Mouse (Mus musculus): ENCODE results near the gene Zbtb16. TPM values are rescaled to one million over a fixed set of nuclear protein-coding genes. Genes with fewer than 3 reads are reported as not detected.

Zbtb16 gene
- polyA plus RNA-seq, 1 experiment from 2014 or later, result 6.1 TPM

DNA sequence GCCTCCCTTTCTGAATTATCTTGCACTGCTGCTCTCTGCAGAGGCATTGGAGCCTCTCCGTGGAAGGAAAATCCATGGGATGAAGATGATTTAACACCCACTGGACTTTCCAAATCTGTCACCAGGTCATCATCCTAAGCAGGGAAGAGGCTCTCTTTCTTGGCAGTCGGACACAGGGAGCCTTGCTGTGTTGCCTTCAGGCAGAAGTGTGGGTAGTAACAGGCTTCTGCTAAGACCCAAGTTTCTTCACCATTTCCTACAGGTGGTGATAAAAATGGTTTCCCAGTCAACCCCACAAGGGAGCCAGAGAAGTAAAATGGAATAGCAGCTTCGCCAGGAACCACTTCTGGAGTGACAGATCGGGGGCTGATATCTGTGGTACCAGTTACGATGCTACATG, 13.5 kb upstream of the Zbtb16 start:
- Histone ChIP-seq H3K4me3 (replicated peaks; ENCODE audit: low read length) (no peak overlapping the region), H3K27me3 (replicated peaks; ENCODE audit: control insufficient read depth, insufficient read depth, low read length) (no peaks in the 10 kb centered on the region), H3K4me1 (replicated peaks; ENCODE audit: control insufficient read depth, insufficient read depth, low read length) (no peaks in the 10 kb centered on the region), H3K9ac (replicated peaks; ENCODE audit: low read depth, low read length) (no peak overlapping the region), H3K27ac (ENCODE audit: low read length) (no peak overlapping the region), H3K4me2 (ENCODE audit: low read length) (no peak overlapping the region), H3K9me3 (ENCODE audit: control insufficient read depth, low read length) (no peaks in the 10 kb centered on the region), H3K36me3 (ENCODE audit: control insufficient read depth, insufficient read depth) (no peaks in the 10 kb centered on the region)
- ATAC-seq, result no peak
- WGBS, result 90% methylated on average over 5 of the region's 5 CpGs

GRCm38 (mm10) chr9:48839568-48839967, 3.5 kb upstream of the Zbtb16 start:
- H3K9ac ChIP-seq (replicated peaks; ENCODE audit: low read depth, low read length), result no peak overlapping the region
- H3K36me3 ChIP-seq (ENCODE audit: control insufficient read depth, insufficient read depth), result no peaks in the 10 kb centered on the region
- H3K27ac ChIP-seq (ENCODE audit: low read length), result no peak overlapping the region
- H3K27me3 ChIP-seq (replicated peaks; ENCODE audit: control insufficient read depth, insufficient read depth, low read length), result peaks cover 15% of the 10 kb centered on the region
- peaks cover 23% of the 10 kb centered on the region for H3K4me1 ChIP-seq (replicated peaks; ENCODE audit: control insufficient read depth, insufficient read depth, low read length)
- no peak overlapping the region for H3K4me3 ChIP-seq (replicated peaks; ENCODE audit: low read length)
- no peak overlapping the region for H3K4me2 ChIP-seq (ENCODE audit: low read length)
- no peak for ATAC-seq
- 88% methylated on average over 3 of the region's 3 CpGs for WGBS
- no peaks in the 10 kb centered on the region for H3K9me3 ChIP-seq (ENCODE audit: control insufficient read depth, low read length)

DNA sequence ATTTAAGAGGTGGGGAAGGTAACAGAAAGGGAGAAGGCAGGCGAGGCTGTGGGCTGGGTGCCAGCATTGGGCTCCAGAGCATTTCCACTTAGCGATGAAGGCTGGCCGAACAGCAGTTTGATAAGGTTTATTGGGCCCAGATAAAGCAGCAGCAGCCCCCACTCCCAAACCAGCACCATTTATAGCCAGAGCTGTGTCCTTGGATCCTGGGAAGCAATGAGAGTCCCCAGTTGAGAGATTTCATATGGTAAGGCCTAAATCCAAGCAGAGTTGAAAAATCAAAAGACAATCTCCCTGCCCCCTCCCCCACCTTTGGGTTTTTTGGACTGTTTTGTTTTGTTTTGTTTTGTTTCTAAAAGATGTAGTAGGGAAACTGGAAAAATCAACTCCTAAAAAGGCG, 2.3 kb upstream of the Zbtb16 start:
- no peak overlapping the region for H3K27ac ChIP-seq (ENCODE audit: low read length)
- no peak overlapping the region for H3K4me3 ChIP-seq (replicated peaks; ENCODE audit: low read length)
- peaks cover 27% of the 10 kb centered on the region for H3K4me1 ChIP-seq (replicated peaks; ENCODE audit: control insufficient read depth, insufficient read depth, low read length)
- peaks cover 28% of the 10 kb centered on the region for H3K27me3 ChIP-seq (replicated peaks; ENCODE audit: control insufficient read depth, insufficient read depth, low read length)
- no peak overlapping the region for H3K9ac ChIP-seq (replicated peaks; ENCODE audit: low read depth, low read length)
- no peaks in the 10 kb centered on the region for H3K36me3 ChIP-seq (ENCODE audit: control insufficient read depth, insufficient read depth)
- no peaks in the 10 kb centered on the region for H3K9me3 ChIP-seq (ENCODE audit: control insufficient read depth, low read length)
- no peak overlapping the region for H3K4me2 ChIP-seq (ENCODE audit: low read length)
- ATAC-seq, result no peak
- WGBS, result 45% methylated on average over 4 of the region's 4 CpGs

DNA sequence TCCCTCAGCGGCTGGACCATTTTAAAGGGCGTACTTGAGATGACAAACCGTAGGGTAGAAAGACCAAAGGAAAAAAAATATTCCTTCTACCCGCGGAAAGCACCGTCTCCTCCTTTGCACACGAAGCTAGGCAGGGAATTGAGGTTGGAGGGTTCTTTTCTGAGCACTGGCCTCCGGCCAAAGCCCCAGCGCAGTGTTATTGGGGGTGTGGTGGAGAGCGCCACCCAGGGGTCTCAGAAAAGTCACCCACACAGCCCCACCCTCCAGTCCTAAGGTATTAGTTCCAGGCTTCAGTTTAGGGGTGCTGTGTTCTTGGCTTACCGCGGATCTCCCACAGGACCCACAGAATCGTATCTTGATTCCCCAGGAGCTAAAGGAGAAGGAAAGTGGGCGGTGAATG, 1.2 kb upstream of the Zbtb16 start:
- Histone ChIP-seq H3K36me3 (ENCODE audit: control insufficient read depth, insufficient read depth) (no peaks in the 10 kb centered on the region), H3K27me3 (replicated peaks; ENCODE audit: control insufficient read depth, insufficient read depth, low read length) (peaks cover 29% of the 10 kb centered on the region), H3K27ac (ENCODE audit: low read length) (no peak overlapping the region), H3K9ac (replicated peaks; ENCODE audit: low read depth, low read length) (no peak overlapping the region), H3K9me3 (ENCODE audit: control insufficient read depth, low read length) (no peaks in the 10 kb centered on the region), H3K4me1 (replicated peaks; ENCODE audit: control insufficient read depth, insufficient read depth, low read length) (peaks cover 27% of the 10 kb centered on the region), H3K4me3 (replicated peaks; ENCODE audit: low read length) (peak overlapping the region; percentile 66; the same call in 1 of the 2 replicates), H3K4me2 (ENCODE audit: low read length) (peak overlapping the region; percentile 99)
- WGBS, result 3% methylated on average over 14 of the region's 14 CpGs
- no peak for ATAC-seq

- Histone ChIP-seq H3K27me3 (replicated peaks; ENCODE audit: control insufficient read depth, insufficient read depth, low read length) (peaks cover 31% of the 10 kb centered on the region), H3K4me1 (replicated peaks; ENCODE audit: control insufficient read depth, insufficient read depth, low read length) (peaks cover 27% of the 10 kb centered on the region), H3K9me3 (ENCODE audit: control insufficient read depth, low read length) (no peaks in the 10 kb centered on the region), H3K36me3 (ENCODE audit: control insufficient read depth, insufficient read depth) (no peaks in the 10 kb centered on the region), H3K27ac (ENCODE audit: low read length) (no peak overlapping the region), H3K9ac (replicated peaks; ENCODE audit: low read depth, low read length) (peak overlapping the region; percentile 65), H3K4me2 (ENCODE audit: low read length) (peak overlapping the region; percentile 99), H3K4me3 (replicated peaks; ENCODE audit: low read length) (peak overlapping the region; percentile 66)
- ATAC-seq, result no peak
- WGBS, result under 1% methylated on average over 12 of the region's 12 CpGs
Measured at GRCm38 (mm10) chr9:48836566-48836930, 526 bp upstream of the Zbtb16 start.

- H3K27ac ChIP-seq (ENCODE audit: low read length), result no peak overlapping the region
- peaks cover 31% of the 10 kb centered on the region for H3K27me3 ChIP-seq (replicated peaks; ENCODE audit: control insufficient read depth, insufficient read depth, low read length)
- peak overlapping the region; percentile 66 for H3K4me3 ChIP-seq (replicated peaks; ENCODE audit: low read length)
- H3K36me3 ChIP-seq (ENCODE audit: control insufficient read depth, insufficient read depth), result no peaks in the 10 kb centered on the region
- no peaks in the 10 kb centered on the region for H3K9me3 ChIP-seq (ENCODE audit: control insufficient read depth, low read length)
- peak overlapping the region; percentile 65 for H3K9ac ChIP-seq (replicated peaks; ENCODE audit: low read depth, low read length)
- peaks cover 27% of the 10 kb centered on the region for H3K4me1 ChIP-seq (replicated peaks; ENCODE audit: control insufficient read depth, insufficient read depth, low read length)
- under 1% methylated on average over 65 of the region's 65 CpGs for WGBS
- ATAC-seq, result no peak; the same call in 1 of the 2 replicates
- peak overlapping the region; percentile 99 for H3K4me2 ChIP-seq (ENCODE audit: low read length)
Measured at GRCm38 (mm10) chr9:48834541-48835411, 1.2 kb downstream of the Zbtb16 start.

DNA sequence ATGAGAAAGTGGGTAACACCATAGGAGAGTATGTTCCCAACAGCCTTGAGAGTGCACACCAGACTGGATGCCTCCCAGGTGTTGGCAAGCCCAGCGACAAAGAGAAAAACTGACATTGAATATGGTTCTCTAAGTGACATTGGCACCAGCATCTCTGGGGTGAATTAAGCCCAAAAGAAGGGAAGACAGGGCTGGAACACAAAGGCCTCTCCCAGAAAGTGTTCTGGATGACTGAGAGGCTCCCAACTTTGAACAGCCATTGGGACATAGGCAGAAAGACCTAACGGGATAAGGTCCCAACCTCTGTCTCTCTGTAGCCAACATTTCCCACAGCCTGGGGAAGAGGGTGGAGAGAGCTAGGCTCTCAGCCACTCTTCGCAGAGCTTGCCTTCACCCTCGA, 2.0 kb downstream of the Zbtb16 start:
- H3K4me2 ChIP-seq (ENCODE audit: low read length), result peak overlapping the region; percentile 99
- H3K36me3 ChIP-seq (ENCODE audit: control insufficient read depth, insufficient read depth), result no peaks in the 10 kb centered on the region
- H3K9me3 ChIP-seq (ENCODE audit: control insufficient read depth, low read length), result no peaks in the 10 kb centered on the region
- H3K9ac ChIP-seq (replicated peaks; ENCODE audit: low read depth, low read length), result no peak overlapping the region
- peak overlapping the region; percentile 66 for H3K4me3 ChIP-seq (replicated peaks; ENCODE audit: low read length)
- 24% methylated on average over 4 of the region's 4 CpGs for WGBS
- no peak overlapping the region for H3K27ac ChIP-seq (ENCODE audit: low read length)
- H3K27me3 ChIP-seq (replicated peaks; ENCODE audit: control insufficient read depth, insufficient read depth, low read length), result peaks cover 29% of the 10 kb centered on the region
- ATAC-seq, result no peak
- H3K4me1 ChIP-seq (replicated peaks; ENCODE audit: control insufficient read depth, insufficient read depth, low read length), result peaks cover 27% of the 10 kb centered on the region

DNA sequence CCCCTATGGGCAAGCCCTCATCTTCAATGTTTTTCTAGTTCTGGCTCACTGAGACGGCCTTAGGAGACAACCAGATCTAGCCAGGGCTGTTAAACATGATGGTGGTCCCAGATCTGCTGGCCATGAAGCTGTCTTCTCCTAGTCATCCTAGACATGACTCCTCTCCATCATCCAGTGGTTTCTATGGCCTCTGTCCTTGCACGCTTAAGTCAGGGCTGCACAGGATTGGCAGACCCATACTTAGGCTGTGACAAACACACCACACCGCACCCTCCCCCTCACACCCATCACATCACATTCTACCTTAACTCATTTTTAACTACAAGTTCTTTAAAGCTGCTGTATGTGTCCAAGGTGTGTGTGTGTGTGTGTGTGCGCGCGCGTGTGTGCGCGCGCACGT, 2.5 kb downstream of the Zbtb16 start:
- H3K9me3 ChIP-seq (ENCODE audit: control insufficient read depth, low read length), result no peaks in the 10 kb centered on the region
- peaks cover 27% of the 10 kb centered on the region for H3K4me1 ChIP-seq (replicated peaks; ENCODE audit: control insufficient read depth, insufficient read depth, low read length)
- H3K9ac ChIP-seq (replicated peaks; ENCODE audit: low read depth, low read length), result no peak overlapping the region
- ATAC-seq, result no peak
- H3K4me3 ChIP-seq (replicated peaks; ENCODE audit: low read length), result no peak overlapping the region
- no peak overlapping the region for H3K27ac ChIP-seq (ENCODE audit: low read length)
- WGBS, result 92% methylated on average over 11 of the region's 11 CpGs
- no peaks in the 10 kb centered on the region for H3K36me3 ChIP-seq (ENCODE audit: control insufficient read depth, insufficient read depth)
- peaks cover 24% of the 10 kb centered on the region for H3K27me3 ChIP-seq (replicated peaks; ENCODE audit: control insufficient read depth, insufficient read depth, low read length)
- H3K4me2 ChIP-seq (ENCODE audit: low read length), result no peak overlapping the region

- no peaks in the 10 kb centered on the region for H3K36me3 ChIP-seq (ENCODE audit: control insufficient read depth, insufficient read depth)
- H3K4me2 ChIP-seq (ENCODE audit: low read length), result no peak overlapping the region
- no peak overlapping the region for H3K27ac ChIP-seq (ENCODE audit: low read length)
- H3K27me3 ChIP-seq (replicated peaks; ENCODE audit: control insufficient read depth, insufficient read depth, low read length), result peaks cover 23% of the 10 kb centered on the region
- ATAC-seq, result no peak
- WGBS, result 96% methylated on average over 20 of the region's 20 CpGs
- peaks cover 27% of the 10 kb centered on the region for H3K4me1 ChIP-seq (replicated peaks; ENCODE audit: control insufficient read depth, insufficient read depth, low read length)
- no peak overlapping the region for H3K4me3 ChIP-seq (replicated peaks; ENCODE audit: low read length)
- no peak overlapping the region for H3K9ac ChIP-seq (replicated peaks; ENCODE audit: low read depth, low read length)
- no peaks in the 10 kb centered on the region for H3K9me3 ChIP-seq (ENCODE audit: control insufficient read depth, low read length)
Measured at GRCm38 (mm10) chr9:48832473-48833100, 3.4 kb downstream of the Zbtb16 start.
